Mouse (Mus musculus) thymus, adult 2 months (tissue): ENCODE measurements around the gene Vars.

Source experiments
- CTCF ChIP-seq: fragments of 200-500 bp; IDR thresholded peaks from 2 replicates; pipeline ENCODE4 v1.5.1; 2012; ENCODE audit warnings: mild to moderate bottlenecking, control low read depth, low read length, moderate library complexity, borderline replicate concordance; ENCODE audit not compliant: control insufficient read depth, poor library complexity, insufficient read depth; ENCODE audit errors: extremely low read depth
- POLR2A ChIP-seq: fragments of 200-500 bp; IDR thresholded peaks from 2 replicates; pipeline ENCODE4 v1.6.1; 2012; ENCODE audit warnings: mild to moderate bottlenecking, low read length, control low read depth, moderate library complexity; ENCODE audit not compliant: control insufficient read depth, poor library complexity, insufficient read depth; ENCODE audit errors: extremely low read depth

DNA sequence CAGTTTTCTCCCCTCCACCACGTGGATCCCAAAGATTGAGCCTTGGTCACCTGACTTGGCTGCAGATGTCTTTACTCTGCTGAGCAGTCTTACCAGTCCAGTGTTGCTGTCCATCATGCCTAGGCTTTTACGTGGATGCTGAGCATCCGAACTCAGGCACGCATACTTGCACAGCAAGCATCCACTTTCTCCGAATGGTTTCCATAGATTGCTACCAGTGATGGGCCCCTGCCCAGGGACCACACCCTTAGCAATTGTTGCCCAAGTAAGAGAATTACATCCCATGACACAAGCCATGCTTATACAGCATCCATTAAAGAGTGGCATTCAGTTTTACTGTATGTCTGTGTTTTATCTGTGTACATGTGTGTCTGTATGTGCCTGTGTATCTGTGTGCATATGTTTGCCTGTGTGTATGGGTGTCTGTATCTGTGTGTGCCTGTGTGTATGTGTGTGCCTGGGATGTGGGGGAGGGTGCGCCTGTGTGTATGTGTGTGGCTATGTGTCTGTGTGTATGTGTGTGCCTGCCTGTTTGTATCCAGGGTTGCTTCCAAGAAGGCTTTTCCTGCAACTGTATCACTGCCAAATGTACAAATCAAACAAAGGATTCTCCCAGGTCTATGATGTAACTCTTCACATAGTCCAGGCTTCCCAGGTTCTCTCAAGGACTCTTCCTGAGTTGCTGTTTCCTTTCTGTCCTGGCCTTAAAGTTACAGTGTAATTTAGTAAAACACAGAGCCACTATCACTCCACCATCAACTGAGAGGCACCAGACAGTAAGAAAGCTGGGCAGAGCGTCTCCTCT lies 55.1 kb downstream of the Vars start:
- TF ChIP-seq POLR2A: no peak
- TF ChIP-seq CTCF: no peak
